Mouse (Mus musculus) C2C12 (cell line): ENCODE measurements around the gene Trim13.

Experiments used
- CEBPB ChIP-seq: IDR thresholded peaks from one replicate; pipeline ENCODE4 v1.6.1; 2011; ENCODE audit warnings: low read depth, mild to moderate bottlenecking, control low read depth, moderate library complexity
- CTCF ChIP-seq: IDR thresholded peaks from one replicate; pipeline ENCODE4 v1.5.1; 2011; ENCODE audit not compliant: control insufficient read depth, insufficient read depth, insufficient read length
- MAX ChIP-seq: IDR thresholded peaks from one replicate; pipeline ENCODE4 v1.6.1; 2011; ENCODE audit warnings: mild to moderate bottlenecking, control low read depth
- MYOD1 ChIP-seq: IDR thresholded peaks from one replicate; pipeline ENCODE4 v1.6.1; 2011; ENCODE audit warnings: low read depth; ENCODE audit not compliant: control insufficient read depth, insufficient read length
- USF1 ChIP-seq: IDR thresholded peaks from one replicate; pipeline ENCODE4 v1.6.1; 2011; ENCODE audit warnings: low read depth, mild to moderate bottlenecking, control low read depth, moderate library complexity

DNA sequence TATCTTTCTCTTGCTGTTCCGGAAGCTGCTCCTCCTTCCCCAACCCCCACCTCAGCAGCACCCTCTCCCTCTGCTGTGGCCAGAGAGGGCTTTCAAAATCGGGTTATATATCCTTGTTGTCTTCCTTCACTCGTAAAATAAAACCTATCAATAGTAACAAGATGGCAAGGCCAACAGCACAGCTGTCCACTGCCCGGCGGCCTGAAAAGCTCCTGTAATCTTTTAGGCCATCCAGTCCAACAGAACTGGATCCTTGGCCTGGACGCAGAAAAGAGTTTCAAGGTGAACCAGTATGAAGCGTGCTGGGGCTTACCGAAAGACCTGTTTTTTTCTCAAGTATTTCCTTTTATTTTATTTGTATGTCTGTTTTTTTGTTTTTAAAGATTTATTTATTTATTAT is 22.1 kb upstream of the Trim13 start:
- TF ChIP-seq CTCF (no peak), MAX (no peak), CEBPB (no peak), USF1 (no peak), MYOD1 (no peak)
